Mouse (Mus musculus) MEL (cell line): Measurements from ENCODE around the gene Supt4a. TPM values are rescaled to one million over a fixed set of nuclear protein-coding genes. Genes with fewer than 3 reads are reported as not detected.

Source experiments
- DNase-seq: peaks from one replicate; pipeline ENCODE4 v3.0.0; 2011; ENCODE audit warnings: low read depth, low spot score
- H3K27ac ChIP-seq: 2 replicates; pipeline ENCODE4 v1.5.1; 2012; ENCODE audit warnings: low read depth, mild to moderate bottlenecking, control low read depth, low read length, moderate library complexity; ENCODE audit not compliant: control insufficient read depth
- H3K27me3 ChIP-seq, 2 experiments: fragments of 150-350 bp in 1 of 2; sonication (generic) in 1 of 2; 2 replicates each; pipeline ENCODE4 v1.6.1; 2012; ENCODE audit warnings: low read length in 2 of 2, mild to moderate bottlenecking in 2 of 2, improper control_type of control experiment in 1 of 2, moderate library complexity in 1 of 2; ENCODE audit not compliant: insufficient read depth in 2 of 2, control insufficient read depth in 1 of 2
- H3K36me3 ChIP-seq, 2 experiments: 2 replicates each; pipeline ENCODE4 v1.6.1; 2012 to 2014; ENCODE audit warnings: low read length in 2 of 2, improper control_type of control experiment in 1 of 2, inconsistent platforms in 1 of 2, mild to moderate bottlenecking in 1 of 2; ENCODE audit not compliant: insufficient read depth in 2 of 2, control insufficient read depth in 1 of 2
- H3K4me1 ChIP-seq, 2 experiments: fragments of 150-350 bp in 1 of 2; sonication (generic) in 1 of 2; 2 replicates each; pipeline ENCODE4 v1.6.1; 2012; ENCODE audit warnings: low read length in 2 of 2, improper control_type of control experiment in 1 of 2, mild to moderate bottlenecking in 1 of 2; ENCODE audit not compliant: insufficient read depth in 2 of 2, control insufficient read depth in 1 of 2
- H3K4me3 ChIP-seq, 2 experiments: fragments of 150-350 bp in 1 of 2; sonication (generic) in 1 of 2; 2 replicates each; pipeline ENCODE4 v1.5.1; 2012; ENCODE audit warnings: low read depth in 2 of 2, low read length in 2 of 2, mild to moderate bottlenecking in 2 of 2, moderate library complexity in 2 of 2, control low read depth in 1 of 2, improper control_type of control experiment in 1 of 2; ENCODE audit not compliant: control insufficient read depth in 1 of 2, insufficient read depth in 1 of 2
- H3K79me2 ChIP-seq: 2 replicates; pipeline ENCODE4 v1.6.1; 2012; ENCODE audit warnings: mild to moderate bottlenecking, low read length, moderate library complexity; ENCODE audit not compliant: control insufficient read depth, poor library complexity, insufficient read depth
- H3K9ac ChIP-seq: 2 replicates; pipeline ENCODE4 v1.6.1; 2012; ENCODE audit warnings: low read depth, mild to moderate bottlenecking, control low read depth, low read length, moderate library complexity; ENCODE audit not compliant: control insufficient read depth, poor library complexity, severe bottlenecking
- H3K9me3 ChIP-seq: fragments of 150-350 bp; sonication (generic); replicated peaks from 2 replicates; pipeline ENCODE4 v1.6.1; 2012; ENCODE audit warnings: mild to moderate bottlenecking, low read length, improper control_type of control experiment, moderate library complexity; ENCODE audit not compliant: insufficient read depth
- BHLHE40 ChIP-seq: IDR thresholded peaks from 2 replicates; pipeline ENCODE4 v1.6.1; 2012; ENCODE audit warnings: low read depth, mild to moderate bottlenecking, inconsistent platforms, low read length, improper control_type of control experiment, borderline replicate concordance
- CHD1 ChIP-seq: IDR thresholded peaks from 2 replicates; pipeline ENCODE4 v1.6.1; 2012; ENCODE audit warnings: low read depth, mild to moderate bottlenecking, inconsistent platforms, low read length, improper control_type of control experiment
- CHD2 ChIP-seq: IDR thresholded peaks from 2 replicates; pipeline ENCODE4 v1.6.1; 2011; ENCODE audit warnings: low read length, improper control_type of control experiment
- CTCF ChIP-seq, 3 experiments: IDR thresholded peaks in 2 of 3; conservative IDR thresholded peaks in 1 of 3; 2 replicates each; pipeline ENCODE4 v1.5.1; 2011 to 2012; ENCODE audit warnings: low read length in 3 of 3, low read depth in 2 of 3, mild to moderate bottlenecking in 2 of 3, improper control_type of control experiment in 1 of 3, inconsistent platforms in 1 of 3, mixed read lengths in 1 of 3, moderate library complexity in 1 of 3; ENCODE audit not compliant: control insufficient read depth in 1 of 3, insufficient read depth in 1 of 3, poor library complexity in 1 of 3, severe bottlenecking in 1 of 3
- E2F4 ChIP-seq: IDR thresholded peaks from 2 replicates; pipeline ENCODE4 v1.6.1; 2011; ENCODE audit warnings: low read depth, low read length, improper control_type of control experiment, borderline replicate concordance
- EP300 ChIP-seq, 2 experiments: IDR thresholded peaks; 2 replicates each; pipeline ENCODE4 v1.6.1; 2011; ENCODE audit warnings: improper control_type of control experiment in 2 of 2, low read length in 2 of 2, low read depth in 1 of 2, mild to moderate bottlenecking in 1 of 2
- GABPA ChIP-seq: IDR thresholded peaks from 2 replicates; pipeline ENCODE4 v1.6.1; 2012; ENCODE audit warnings: low read depth, mild to moderate bottlenecking, inconsistent platforms, low read length, improper control_type of control experiment, moderate library complexity
- HCFC1 ChIP-seq: IDR thresholded peaks from 2 replicates; pipeline ENCODE4 v1.6.1; 2012; ENCODE audit warnings: low read depth, mild to moderate bottlenecking, inconsistent platforms, low read length, improper control_type of control experiment, moderate library complexity
- JUND ChIP-seq: IDR thresholded peaks from 2 replicates; pipeline ENCODE4 v1.6.1; 2011; ENCODE audit warnings: low read depth, mild to moderate bottlenecking, improper control_type of control experiment, low read length
- KAT2A ChIP-seq: conservative IDR thresholded peaks from 2 replicates; pipeline ENCODE4 v1.6.1; 2012; ENCODE audit warnings: low read depth, low read length, improper control_type of control experiment, inconsistent platforms
- MAX ChIP-seq: IDR thresholded peaks from 2 replicates; pipeline ENCODE4 v1.6.1; 2011; ENCODE audit warnings: low read length, improper control_type of control experiment
- MAZ ChIP-seq: IDR thresholded peaks from 2 replicates; pipeline ENCODE4 v1.6.1; 2012; ENCODE audit warnings: low read depth, mild to moderate bottlenecking, inconsistent platforms, low read length, improper control_type of control experiment
- MEF2A ChIP-seq: IDR thresholded peaks from 2 replicates; pipeline ENCODE4 v1.6.1; 2014; ENCODE audit warnings: low read depth, mild to moderate bottlenecking, inconsistent platforms, low read length, improper control_type of control experiment; ENCODE audit not compliant: poor library complexity, insufficient replicate concordance, severe bottlenecking; ENCODE audit errors: extremely low read depth
- MYB ChIP-seq: IDR thresholded peaks from 2 replicates; pipeline ENCODE4 v1.6.1; 2011; ENCODE audit warnings: mild to moderate bottlenecking, low read depth, low read length, improper control_type of control experiment
- MYC ChIP-seq: IDR thresholded peaks from 2 replicates; pipeline ENCODE4 v1.6.1; 2011; ENCODE audit warnings: low read depth, mild to moderate bottlenecking, low read length, improper control_type of control experiment, moderate library complexity
- NRF1 ChIP-seq: IDR thresholded peaks from 2 replicates; pipeline ENCODE4 v1.6.1; 2014; ENCODE audit warnings: low read depth, mild to moderate bottlenecking, inconsistent platforms, low read length, improper control_type of control experiment, moderate library complexity; ENCODE audit not compliant: poor library complexity, insufficient read depth, severe bottlenecking
- POLR2A ChIP-seq, 2 experiments: IDR thresholded peaks; 2 replicates each; pipeline ENCODE4 v1.6.1; 2011 to 2012; ENCODE audit warnings: low read length in 2 of 2, mild to moderate bottlenecking in 2 of 2, control low read depth in 1 of 2, improper control_type of control experiment in 1 of 2, low read depth in 1 of 2, moderate library complexity in 1 of 2; ENCODE audit not compliant: control insufficient read depth in 1 of 2, insufficient read depth in 1 of 2, poor library complexity in 1 of 2
- POLR2AphosphoS5 ChIP-seq: IDR thresholded peaks from 2 replicates; pipeline ENCODE4 v1.6.1; 2012; ENCODE audit warnings: low read depth, borderline replicate concordance, mild to moderate bottlenecking, inconsistent platforms, low read length, moderate library complexity, mixed read lengths
- RAD21 ChIP-seq: IDR thresholded peaks from 2 replicates; pipeline ENCODE4 v1.6.1; 2011; ENCODE audit warnings: mild to moderate bottlenecking, low read depth, low read length, improper control_type of control experiment
- RCOR1 ChIP-seq: IDR thresholded peaks from 2 replicates; pipeline ENCODE4 v1.6.1; 2012; ENCODE audit warnings: low read depth, mild to moderate bottlenecking, inconsistent platforms, low read length, improper control_type of control experiment
- SIN3A ChIP-seq: IDR thresholded peaks from 2 replicates; pipeline ENCODE4 v1.6.1; 2012; ENCODE audit warnings: low read length, improper control_type of control experiment, inconsistent platforms
- TAL1 ChIP-seq: IDR thresholded peaks from 2 replicates; pipeline ENCODE4 v1.6.1; 2012; ENCODE audit warnings: mild to moderate bottlenecking, inconsistent platforms, low read length, moderate library complexity, mixed read lengths
- TBP ChIP-seq: IDR thresholded peaks from 2 replicates; pipeline ENCODE4 v1.8.0; 2011; ENCODE audit warnings: low read depth, low read length, improper control_type of control experiment
- USF1 ChIP-seq: IDR thresholded peaks from 2 replicates; pipeline ENCODE4 v1.6.1; 2014; ENCODE audit warnings: low read depth, mild to moderate bottlenecking, inconsistent platforms, low read length, improper control_type of control experiment, moderate library complexity
- USF2 ChIP-seq, 2 experiments: IDR thresholded peaks; 2 replicates each; pipeline ENCODE4 v1.6.1; 2011 to 2012; ENCODE audit warnings: improper control_type of control experiment in 2 of 2, low read length in 2 of 2, borderline replicate concordance in 1 of 2, inconsistent platforms in 1 of 2, low read depth in 1 of 2, mild to moderate bottlenecking in 1 of 2; ENCODE audit not compliant: insufficient read depth in 1 of 2
- ZKSCAN1 ChIP-seq: IDR thresholded peaks from 2 replicates; pipeline ENCODE4 v1.6.1; 2012; ENCODE audit warnings: low read depth, mild to moderate bottlenecking, inconsistent platforms, low read length, improper control_type of control experiment, moderate library complexity
- ZMIZ1 ChIP-seq: IDR thresholded peaks from 2 replicates; pipeline ENCODE4 v1.6.1; 2012; ENCODE audit warnings: low read depth, mild to moderate bottlenecking, inconsistent platforms, low read length, improper control_type of control experiment, moderate library complexity
- ZNF384 ChIP-seq: IDR thresholded peaks from 2 replicates; pipeline ENCODE4 v1.6.1; 2012; ENCODE audit warnings: low read depth, mild to moderate bottlenecking, inconsistent platforms, low read length, improper control_type of control experiment
- polyA plus RNA-seq, 2 experiments: library from polyadenylated mRNA; stranded (reverse) in 1 of 2; unstranded in 1 of 2; fragments of >175 nt in 1 of 2; fragments of >200 nt in 1 of 2; gene quantifications; 2 replicates each; pipeline versions ENCODE4 v1.2.1 to v1.2.4; 2012; ENCODE audit warnings: low replicate concordance in 2 of 2, low read depth in 1 of 2; ENCODE audit not compliant: insufficient read length in 2 of 2, insufficient read depth in 1 of 2, missing spikeins in 1 of 2
- total RNA-seq: library from RNA; depleted of rRNA; stranded (reverse); fragments of 300-350 nt; gene quantifications from 2 replicates; pipeline ENCODE4 v1.2.3, GENCODE M21; 2012

The Supt4a gene
- total and polyA plus RNA-seq, 3 experiments: 223 to 332 TPM; not detected in 1

- peaks cover 5 to 43% of the 10 kb centered on the region in 2 experiments; a peak in 3 of 4 replicates for H3K4me1 ChIP-seq
- H3K4me3 ChIP-seq: peak overlapping the region; percentile 29 to 63
- no peak for TF ChIP-seq NRF1
- no peak for TF ChIP-seq MAZ
- TF ChIP-seq CHD2: no peak
- TF ChIP-seq MEF2A: no peak
- TF ChIP-seq SIN3A: no peak
- no peak for TF ChIP-seq POLR2AphosphoS5
- TF ChIP-seq BHLHE40: no peak
- no peak for TF ChIP-seq EP300 (IDR thresholded peaks at IDR 0.05; ENCODE audit: low read depth in 1 of 2, low read length in 2 of 2)
- no peak for TF ChIP-seq KAT2A
- TF ChIP-seq USF1: no peak
- TF ChIP-seq POLR2A (IDR thresholded peaks at IDR 0.05; ENCODE audit: control insufficient read depth in 1 of 2, insufficient read depth in 1 of 2, low read depth in 1 of 2, low read length in 2 of 2, poor library complexity in 1 of 2): no peak
- no peak for TF ChIP-seq E2F4
- TF ChIP-seq MAX: no peak
- no peak for TF ChIP-seq CHD1
- TF ChIP-seq GABPA: no peak
- TF ChIP-seq RAD21: no peak
- H3K9me3 ChIP-seq: no peaks in the 10 kb centered on the region
- peak; percentile 79 for DNase-seq
- peaks cover 2 to 29% of the 10 kb centered on the region in 2 experiments; a peak in 3 of 4 replicates for H3K36me3 ChIP-seq
- H3K27me3 ChIP-seq: no peaks in the 10 kb centered on the region
- H3K79me2 ChIP-seq: peaks cover 77% of the 10 kb centered on the region
- H3K27ac ChIP-seq: peak overlapping the region; percentile 100
- peak overlapping the region; percentile 83 for H3K9ac ChIP-seq
Observed at GRCm38 (mm10) chr11:87753255-87753654, 15.9 kb downstream of the Supt4a start.

GRCm38 (mm10) chr11:87753891-87754501 is 16.6 kb downstream of the Supt4a start:
- peaks cover 72% of the 10 kb centered on the region for H3K79me2 ChIP-seq
- peak overlapping the region; percentile 32 to 63 for H3K4me3 ChIP-seq
- peaks cover 5 to 43% of the 10 kb centered on the region in 2 experiments; a peak in 3 of 4 replicates for H3K4me1 ChIP-seq
- TF ChIP-seq RAD21: no peak
- TF ChIP-seq RCOR1: no peak
- no peak for TF ChIP-seq MYB
- TF ChIP-seq TAL1: peak; percentile 94
- TF ChIP-seq CHD2: no peak
- TF ChIP-seq E2F4: no peak
- no peak for TF ChIP-seq BHLHE40
- no peak for TF ChIP-seq MAX
- peak; percentile 57 to 80; a peak in 3 of 4 replicates for TF ChIP-seq POLR2A (IDR thresholded peaks at IDR 0.05; ENCODE audit: control insufficient read depth in 1 of 2, insufficient read depth in 1 of 2, low read depth in 1 of 2, low read length in 2 of 2, poor library complexity in 1 of 2)
- TF ChIP-seq ZMIZ1: no peak
- no peak for TF ChIP-seq HCFC1
- no peak for TF ChIP-seq ZNF384
- TF ChIP-seq CTCF (IDR thresholded peaks at IDR 0.05 in 2 of 3, conservative IDR thresholded peaks at IDR 0.05 in 1 of 3; ENCODE audit: control insufficient read depth in 1 of 3, insufficient read depth in 1 of 3, low read depth in 2 of 3, low read length in 3 of 3, poor library complexity in 1 of 3, severe bottlenecking in 1 of 3): no peak
- no peak for TF ChIP-seq ZKSCAN1
- TF ChIP-seq MYC: no peak
- TF ChIP-seq EP300 (IDR thresholded peaks at IDR 0.05; ENCODE audit: low read depth in 1 of 2, low read length in 2 of 2): no peak
- TF ChIP-seq POLR2AphosphoS5: no peak
- TF ChIP-seq JUND: no peak
- peak; percentile 95 for TF ChIP-seq TBP
- no peak for TF ChIP-seq USF2 (IDR thresholded peaks at IDR 0.05; ENCODE audit: borderline replicate concordance in 1 of 2, insufficient read depth in 1 of 2, low read depth in 1 of 2, low read length in 2 of 2)
- peak overlapping the region; percentile 83 for H3K9ac ChIP-seq
- no peaks in the 10 kb centered on the region for H3K9me3 ChIP-seq
- H3K36me3 ChIP-seq: peaks cover 2 to 29% of the 10 kb centered on the region in 2 experiments; a peak in 3 of 4 replicates
- peak overlapping the region; percentile 100 for H3K27ac ChIP-seq
- no peaks in the 10 kb centered on the region for H3K27me3 ChIP-seq
- peak; percentile 90 for DNase-seq
